Mouse (Mus musculus): ENCODE results near the gene Brd7.

GRCm38 (mm10) chr8:88286421-88286960 lies 75.5 kb downstream of the Brd7 start:
- TF ChIP-seq ZC3H11A (IDR thresholded peaks at IDR 0.05; ENCODE audit: low read depth, low read length): no peak
- no peak for TF ChIP-seq POLR2A (IDR thresholded peaks at IDR 0.05; ENCODE audit: low read depth, low read length)
- TF ChIP-seq CHD1 (IDR thresholded peaks at IDR 0.05; ENCODE audit: low read depth, low read length): no peak
- TF ChIP-seq CTCF (conservative IDR thresholded peaks at IDR 0.05 in 1 of 2, IDR thresholded peaks at IDR 0.05 in 1 of 2; ENCODE audit: low read depth in 2 of 2, low read length in 2 of 2): 0 out of 4 replicates have a peak, but pooled peaks of 1 of the 2 experiments have one; percentile 21
- TF ChIP-seq TCF12 (IDR thresholded peaks at IDR 0.05; ENCODE audit: low read depth, low read length): no peak
- no peak for TF ChIP-seq E2F4 (IDR thresholded peaks at IDR 0.05; ENCODE audit: insufficient replicate concordance, low read depth, low read length)
- TF ChIP-seq RCOR1 (conservative IDR thresholded peaks at IDR 0.05; ENCODE audit: low read depth, low read length): no peak
- TF ChIP-seq NRF1 (IDR thresholded peaks at IDR 0.05; ENCODE audit: low read depth, low read length): no peak
